Mouse (Mus musculus) midbrain, embryonic 14.5 days (tissue): ENCODE measurements around the gene Fosb. TPM values are rescaled to one million over a fixed set of nuclear protein-coding genes. Genes with fewer than 3 reads are reported as not detected.
A peak's percentile ranks its signal among the peaks of the same experiment; 100 is the strongest.

ENCODE experiments used
- ATAC-seq: fragments of 200-750 bp; cut with Nextera tagmentation; 2 replicates; pipeline ENCODE4 v1.8.0; 2017; ENCODE audit warnings: moderate number of reproducible peaks, moderate library complexity; ENCODE audit not compliant: low FRiP score, low TSS enrichment
- DNase-seq: peaks from one replicate; pipeline ENCODE4 v3.0.0-alpha.2; 2015
- H3K27ac ChIP-seq: fragments of 300-500 bp; sonication (generic); replicated peaks from 2 replicates; pipeline ENCODE4 v1.5.1; 2014; ENCODE audit warnings: mild to moderate bottlenecking, low read depth, low read length, moderate library complexity
- H3K27me3 ChIP-seq: fragments of 300-500 bp; sonication (generic); 2 replicates; pipeline ENCODE4 v1.6.1; 2014; ENCODE audit warnings: low read length, control low read depth, mixed read lengths; ENCODE audit not compliant: control insufficient read depth, insufficient read depth
- H3K36me3 ChIP-seq: fragments of 300-500 bp; sonication (generic); 2 replicates; pipeline ENCODE4 v1.6.1; 2014; ENCODE audit warnings: low read length, control low read depth; ENCODE audit not compliant: control insufficient read depth, insufficient read depth
- H3K4me1 ChIP-seq: fragments of 300-500 bp; sonication (generic); 2 replicates; pipeline ENCODE4 v1.6.1; 2014; ENCODE audit warnings: mild to moderate bottlenecking, antibody characterized with exemption, low read length, control low read depth; ENCODE audit not compliant: control insufficient read depth, insufficient read depth
- H3K4me2 ChIP-seq: fragments of 300-500 bp; sonication (generic); 2 replicates; pipeline ENCODE4 v1.6.1; 2014; ENCODE audit warnings: mild to moderate bottlenecking, low read length, moderate library complexity
- H3K4me3 ChIP-seq: fragments of 300-500 bp; sonication (generic); replicated peaks from 2 replicates; pipeline ENCODE4 v1.5.1; 2014; ENCODE audit warnings: low read depth, low read length
- H3K9ac ChIP-seq: fragments of 300-500 bp; sonication (generic); replicated peaks from 2 replicates; pipeline ENCODE4 v1.6.1; 2014; ENCODE audit warnings: mild to moderate bottlenecking, low read length, moderate library complexity
- H3K9me3 ChIP-seq: fragments of 300-500 bp; sonication (generic); 2 replicates; pipeline ENCODE4 v1.6.1; 2016; ENCODE audit warnings: low read length, control low read depth, mixed read lengths; ENCODE audit not compliant: control insufficient read depth
- WGBS: fragments of 180-500 bp; shearing (Covaris S2); extraction: QIAGEN DNeasy Blood & Tissue Kit; methylation state at CpG from one replicate; pipeline ENCODE4 v1.1.7; 2014; 5-methylcytosine and 5-hydroxymethylcytosine counted together
- polyA plus RNA-seq: library from polyadenylated mRNA; unstranded; fragments of >200 nt; fragmentation: Nextera tagmentation; extraction: Ambion mirVana; gene quantifications from 2 replicates; pipeline ENCODE4 v1.2.1, GENCODE M21; 2014

Gene Fosb
- polyA plus RNA-seq, 1 experiment from 2014 or later = not detected

- Histone ChIP-seq H3K9me3 (no peaks in the 10 kb centered on the region), H3K36me3 (peaks cover 7% of the 10 kb centered on the region; the same call in 1 of the 2 replicates), H3K4me1 (peaks cover 6% of the 10 kb centered on the region), H3K27me3 (peaks cover 40% of the 10 kb centered on the region), H3K9ac (peak overlapping the region; percentile 51; the same call in 1 of the 2 replicates), H3K4me3 (peak overlapping the region; percentile 43), H3K27ac (no peak overlapping the region), H3K4me2 (peak overlapping the region; percentile 50)
- WGBS = under 1% methylated on average over 29 of the region's 29 CpGs
- peak; percentile 93 for DNase-seq
- ATAC-seq = peak; percentile 80
These were observed 9.1 kb downstream of the Fosb start for GRCm38 (mm10) chr7:19300501-19301421.

GRCm38 (mm10) chr7:19299194-19299593 is 10.7 kb downstream of the Fosb start:
- peaks cover 22% of the 10 kb centered on the region for H3K36me3 ChIP-seq
- H3K9ac ChIP-seq = no peak overlapping the region
- peaks cover 6% of the 10 kb centered on the region for H3K4me1 ChIP-seq
- no peak for ATAC-seq
- DNase-seq = peak; percentile 80
- H3K9me3 ChIP-seq = no peaks in the 10 kb centered on the region
- H3K27me3 ChIP-seq = peaks cover 25% of the 10 kb centered on the region
- no peak overlapping the region for H3K27ac ChIP-seq
- WGBS = 26% methylated on average over 3 of the region's 3 CpGs
- no peak overlapping the region for H3K4me3 ChIP-seq
- H3K4me2 ChIP-seq = no peak overlapping the region

GRCm38 (mm10) chr7:19297794-19298193 is 12.1 kb downstream of the Fosb start:
- Histone ChIP-seq H3K4me3 (no peak overlapping the region), H3K36me3 (peaks cover 36% of the 10 kb centered on the region), H3K4me2 (no peak overlapping the region), H3K27ac (no peak overlapping the region), H3K9me3 (no peaks in the 10 kb centered on the region), H3K27me3 (peaks cover 11% of the 10 kb centered on the region; the same call in 1 of the 2 replicates), H3K4me1 (peaks cover 6% of the 10 kb centered on the region), H3K9ac (no peak overlapping the region)
- ATAC-seq (no peak), DNase-seq (no peak)
- WGBS = 92% methylated on average over 5 of the region's 5 CpGs

- Histone ChIP-seq H3K9me3 (no peaks in the 10 kb centered on the region), H3K9ac (no peak overlapping the region), H3K27ac (no peak overlapping the region), H3K4me3 (no peak overlapping the region), H3K4me1 (peaks cover 6% of the 10 kb centered on the region), H3K36me3 (peaks cover 37% of the 10 kb centered on the region), H3K4me2 (no peak overlapping the region), H3K27me3 (peaks cover 3% of the 10 kb centered on the region; the same call in 1 of the 2 replicates)
- ATAC-seq = no peak
- 92% methylated on average over 6 of the region's 6 CpGs for WGBS
- no peak for DNase-seq
These were observed 12.8 kb downstream of the Fosb start for GRCm38 (mm10) chr7:19297034-19297433.

- H3K36me3 ChIP-seq = peaks cover 47% of the 10 kb centered on the region
- no peak overlapping the region; the same call in 1 of the 2 replicates for H3K27ac ChIP-seq
- peaks cover 10% of the 10 kb centered on the region for H3K4me1 ChIP-seq
- 15% methylated on average over 20 of the region's 22 CpGs for WGBS
- no peak overlapping the region for H3K4me3 ChIP-seq
- H3K4me2 ChIP-seq = peak overlapping the region; percentile 20
- H3K9ac ChIP-seq = no peak overlapping the region
- ATAC-seq = peak; percentile 61; the same call in 1 of the 2 replicates
- no peaks in the 10 kb centered on the region for H3K9me3 ChIP-seq
- peak; percentile 96 for DNase-seq
- no peaks in the 10 kb centered on the region for H3K27me3 ChIP-seq
These were observed 14.2 kb downstream of the Fosb start for GRCm38 (mm10) chr7:19295503-19296185.

- no peak for DNase-seq
- peak overlapping the region; percentile 37; the same call in 1 of the 2 replicates for H3K27ac ChIP-seq
- ATAC-seq = peak; percentile 29; the same call in 1 of the 2 replicates
- H3K4me2 ChIP-seq = peak overlapping the region; percentile 41
- WGBS = 2% methylated on average over 19 of the region's 20 CpGs
- no peak overlapping the region for H3K4me3 ChIP-seq
- H3K27me3 ChIP-seq = no peaks in the 10 kb centered on the region
- no peaks in the 10 kb centered on the region for H3K9me3 ChIP-seq
- peak overlapping the region; percentile 43; the same call in 1 of the 2 replicates for H3K9ac ChIP-seq
- H3K4me1 ChIP-seq = peaks cover 11% of the 10 kb centered on the region
- peaks cover 80% of the 10 kb centered on the region for H3K36me3 ChIP-seq
These were observed 18.8 kb downstream of the Fosb start for GRCm38 (mm10) chr7:19290969-19291596.

GRCm38 (mm10) chr7:19284763-19285162 is 25.1 kb downstream of the Fosb start:
- WGBS = 28% methylated on average over 4 of the region's 4 CpGs
- no peak overlapping the region for H3K27ac ChIP-seq
- no peak overlapping the region for H3K4me3 ChIP-seq

GRCm38 (mm10) chr7:19283406-19283804 is 26.4 kb downstream of the Fosb start:
- peak overlapping the region; percentile 83 for H3K4me2 ChIP-seq
- ATAC-seq (0 out of 2 replicates have a peak, but pooled peaks have one; percentile 16), DNase-seq (no peak)
- peak overlapping the region; percentile 96 for H3K27ac ChIP-seq
- H3K27me3 ChIP-seq = peaks cover 31% of the 10 kb centered on the region
- no peaks in the 10 kb centered on the region for H3K9me3 ChIP-seq
- WGBS = 17% methylated on average over 14 of the region's 14 CpGs
- H3K9ac ChIP-seq = peak overlapping the region; percentile 99
- H3K36me3 ChIP-seq = peaks cover 21% of the 10 kb centered on the region
- H3K4me1 ChIP-seq = peaks cover 16% of the 10 kb centered on the region
- peak overlapping the region; percentile 94 for H3K4me3 ChIP-seq

More at GRCm38 (mm10) chr7:19284763-19285162, 25.1 kb downstream of the Fosb start:
- peaks cover 32% of the 10 kb centered on the region for H3K36me3 ChIP-seq
- H3K4me2 ChIP-seq = peak overlapping the region; percentile 83; the same call in 1 of the 2 replicates
- peak; percentile 81 for DNase-seq
- ATAC-seq = no peak
- H3K9ac ChIP-seq = no peak overlapping the region
- no peaks in the 10 kb centered on the region for H3K9me3 ChIP-seq
- peaks cover 16% of the 10 kb centered on the region for H3K4me1 ChIP-seq
- H3K27me3 ChIP-seq = peaks cover 18% of the 10 kb centered on the region
